Mouse (Mus musculus): ENCODE results near the gene Sept9.

GRCm38 (mm10) chr11:117150467-117150966, 48.9 kb upstream of the Sept9 start:
- no peak for TF ChIP-seq CTCF (IDR thresholded peaks at IDR 0.05; ENCODE audit: borderline replicate concordance, insufficient read depth, low read depth, low read length)
- TF ChIP-seq POLR2A (IDR thresholded peaks at IDR 0.05; ENCODE audit: borderline replicate concordance, insufficient read depth, low read length), result no peak

Measured in cerebellum, adult 2 months (tissue).